Mouse (Mus musculus): ENCODE results near the gene Eya2. TPM values are rescaled to one million over a fixed set of nuclear protein-coding genes. Genes with fewer than 3 reads are reported as not detected.
A peak's percentile ranks its signal among the peaks of the same experiment; 100 is the strongest.

Eya2 gene
- polyA plus RNA-seq, 1 experiment from 2014 or later: not detected

GRCm38 (mm10) chr2:165563298-165564058 lies 31.4 kb upstream of the Eya2 start:
- peaks cover 48% of the 10 kb centered on the region for H3K27me3 ChIP-seq
- H3K27ac ChIP-seq (replicated peaks): no peak overlapping the region
- H3K4me1 ChIP-seq (replicated peaks): peaks cover 4% of the 10 kb centered on the region
- peak overlapping the region; percentile 44 for H3K4me2 ChIP-seq
- H3K9ac ChIP-seq: no peak overlapping the region
- no peaks in the 10 kb centered on the region for H3K9me3 ChIP-seq (replicated peaks)
- 2% methylated on average over 51 of the region's 52 CpGs for WGBS (ENCODE audit: insufficient replicate concordance)
- peak overlapping the region; percentile 22; the same call in 1 of the 2 replicates for H3K4me3 ChIP-seq (replicated peaks)
- no peaks in the 10 kb centered on the region for H3K36me3 ChIP-seq (replicated peaks)
- ATAC-seq (ENCODE audit: insufficient read depth): no peak

DNA sequence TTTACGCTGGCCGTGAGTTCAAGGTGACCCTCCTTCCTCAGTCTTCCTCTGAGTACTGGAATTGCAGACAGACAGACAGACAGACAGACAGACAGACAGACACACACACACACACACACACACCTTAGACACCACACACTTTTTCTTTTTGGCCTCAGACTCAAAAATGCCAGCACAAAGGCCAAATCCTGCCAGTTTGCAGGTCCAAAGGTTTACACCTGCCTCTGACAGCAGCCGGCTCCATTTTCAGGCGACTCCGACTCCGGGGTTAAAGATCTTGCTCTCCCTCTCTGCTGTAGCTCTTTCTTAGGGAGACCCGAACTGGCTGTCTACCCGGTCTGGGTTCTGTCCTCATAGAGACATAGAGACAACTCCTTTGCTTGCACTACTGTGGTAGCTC lies 30.7 kb upstream of the Eya2 start:
- peaks cover 4% of the 10 kb centered on the region for H3K4me1 ChIP-seq (replicated peaks)
- H3K27ac ChIP-seq (replicated peaks): no peak overlapping the region
- no peak for ATAC-seq (ENCODE audit: insufficient read depth)
- H3K9me3 ChIP-seq (replicated peaks): no peaks in the 10 kb centered on the region
- H3K36me3 ChIP-seq (replicated peaks): no peaks in the 10 kb centered on the region
- no peak overlapping the region for H3K4me2 ChIP-seq
- H3K9ac ChIP-seq: no peak overlapping the region
- 64% methylated on average over 8 of the region's 8 CpGs for WGBS (ENCODE audit: insufficient replicate concordance)
- no peak overlapping the region for H3K4me3 ChIP-seq (replicated peaks)
- H3K27me3 ChIP-seq: peaks cover 48% of the 10 kb centered on the region

GRCm38 (mm10) chr2:165564620-165565019 lies 30.2 kb upstream of the Eya2 start:
- H3K4me2 ChIP-seq: no peak overlapping the region
- H3K27me3 ChIP-seq: peaks cover 48% of the 10 kb centered on the region
- ATAC-seq (ENCODE audit: insufficient read depth): no peak
- H3K4me3 ChIP-seq (replicated peaks): no peak overlapping the region
- H3K36me3 ChIP-seq (replicated peaks): no peaks in the 10 kb centered on the region
- H3K4me1 ChIP-seq (replicated peaks): peaks cover 4% of the 10 kb centered on the region
- WGBS (ENCODE audit: insufficient replicate concordance): 53% methylated on average over 6 of the region's 6 CpGs
- H3K27ac ChIP-seq (replicated peaks): no peak overlapping the region
- no peaks in the 10 kb centered on the region for H3K9me3 ChIP-seq (replicated peaks)
- H3K9ac ChIP-seq: no peak overlapping the region

DNA sequence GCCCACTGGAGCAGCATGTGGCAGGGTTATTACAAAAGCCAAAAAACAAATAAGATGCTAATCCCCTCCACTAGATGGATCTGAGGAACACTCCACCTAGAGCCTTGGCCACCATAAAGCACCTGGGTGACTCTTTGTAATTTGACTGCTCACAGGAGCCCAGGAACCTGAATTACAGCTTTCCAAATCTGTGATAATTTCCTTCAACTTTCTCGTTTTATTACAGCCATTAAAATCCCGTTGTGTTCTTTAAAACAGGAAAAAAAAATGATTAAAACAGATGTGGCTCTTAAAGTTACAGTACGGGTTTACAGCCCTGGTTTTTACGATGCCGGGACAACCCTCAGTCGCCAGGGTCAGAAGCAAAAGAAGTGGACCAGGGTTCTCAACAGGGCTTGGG lies 27.9 kb upstream of the Eya2 start:
- 60% methylated on average over 6 of the region's 6 CpGs for WGBS (ENCODE audit: insufficient replicate concordance)
- ATAC-seq (ENCODE audit: insufficient read depth): no peak
- Histone ChIP-seq H3K36me3 (replicated peaks) (no peaks in the 10 kb centered on the region), H3K9ac (no peak overlapping the region), H3K27ac (replicated peaks) (no peak overlapping the region), H3K9me3 (replicated peaks) (no peaks in the 10 kb centered on the region), H3K27me3 (peaks cover 38% of the 10 kb centered on the region), H3K4me3 (replicated peaks) (no peak overlapping the region), H3K4me1 (replicated peaks) (peaks cover 4% of the 10 kb centered on the region), H3K4me2 (no peak overlapping the region)

DNA sequence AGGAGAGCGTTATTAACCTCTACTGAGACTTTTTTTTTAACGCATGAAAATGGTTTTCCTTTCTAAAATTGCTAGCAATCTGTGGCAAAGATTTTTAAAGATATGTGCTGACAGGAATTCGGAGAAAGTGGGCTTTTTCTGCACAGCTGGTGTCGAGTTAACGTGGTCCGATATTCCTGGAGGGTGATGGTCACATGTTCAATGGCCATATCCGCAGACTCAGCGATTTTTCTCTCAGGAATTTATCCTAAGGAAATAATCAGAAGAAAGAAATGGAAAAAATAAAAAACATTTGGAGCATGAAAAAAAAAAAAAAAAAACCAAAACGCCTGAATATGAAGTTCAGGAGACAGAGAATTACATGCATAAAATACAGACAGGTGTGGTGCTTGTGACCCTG lies 27.0 kb upstream of the Eya2 start:
- peaks cover 31% of the 10 kb centered on the region for H3K27me3 ChIP-seq
- H3K4me2 ChIP-seq: no peak overlapping the region
- peaks cover 4% of the 10 kb centered on the region for H3K4me1 ChIP-seq (replicated peaks)
- 61% methylated on average over 9 of the region's 9 CpGs for WGBS (ENCODE audit: insufficient replicate concordance)
- H3K27ac ChIP-seq (replicated peaks): no peak overlapping the region
- H3K9ac ChIP-seq: no peak overlapping the region
- no peak for ATAC-seq (ENCODE audit: insufficient read depth)
- no peaks in the 10 kb centered on the region for H3K36me3 ChIP-seq (replicated peaks)
- H3K9me3 ChIP-seq (replicated peaks): no peaks in the 10 kb centered on the region
- no peak overlapping the region for H3K4me3 ChIP-seq (replicated peaks)

DNA sequence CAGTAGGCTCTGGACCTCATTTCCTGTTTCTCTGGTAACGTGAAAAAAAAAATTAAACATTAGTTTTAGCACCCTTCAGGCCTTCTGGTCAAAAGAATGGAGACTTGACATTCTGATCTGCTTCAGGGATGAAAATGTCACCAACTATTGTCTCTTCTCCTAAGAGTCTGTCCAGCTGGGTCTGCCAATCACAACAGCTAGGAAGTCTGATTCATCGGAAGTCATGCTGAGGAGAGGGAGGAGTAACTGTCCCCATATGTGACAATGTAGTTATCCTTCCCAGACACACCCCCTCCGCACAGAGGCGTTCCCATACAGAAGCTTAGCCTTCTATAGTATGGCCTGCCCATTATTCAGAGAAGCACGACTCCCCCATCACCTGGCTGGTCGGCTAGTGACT lies 25.9 kb upstream of the Eya2 start:
- 68% methylated on average over 6 of the region's 6 CpGs for WGBS (ENCODE audit: insufficient replicate concordance)
- Histone ChIP-seq H3K27ac (replicated peaks) (no peak overlapping the region), H3K9me3 (replicated peaks) (no peaks in the 10 kb centered on the region), H3K9ac (no peak overlapping the region), H3K4me2 (no peak overlapping the region), H3K4me3 (replicated peaks) (no peak overlapping the region), H3K36me3 (replicated peaks) (no peaks in the 10 kb centered on the region), H3K27me3 (peaks cover 20% of the 10 kb centered on the region), H3K4me1 (replicated peaks) (no peaks in the 10 kb centered on the region)
- no peak for ATAC-seq (ENCODE audit: insufficient read depth)

- ATAC-seq (ENCODE audit: insufficient read depth): no peak
- H3K4me2 ChIP-seq: no peak overlapping the region
- no peaks in the 10 kb centered on the region for H3K27me3 ChIP-seq
- H3K4me1 ChIP-seq (replicated peaks): no peaks in the 10 kb centered on the region
- WGBS (ENCODE audit: insufficient replicate concordance): 28% methylated on average over 4 of the region's 4 CpGs
- H3K9ac ChIP-seq: no peak overlapping the region
- H3K9me3 ChIP-seq (replicated peaks): no peaks in the 10 kb centered on the region
- H3K27ac ChIP-seq (replicated peaks): no peak overlapping the region
- H3K4me3 ChIP-seq (replicated peaks): no peak overlapping the region
- no peaks in the 10 kb centered on the region for H3K36me3 ChIP-seq (replicated peaks)
Observed at GRCm38 (mm10) chr2:165571216-165571778, 23.5 kb upstream of the Eya2 start.

DNA sequence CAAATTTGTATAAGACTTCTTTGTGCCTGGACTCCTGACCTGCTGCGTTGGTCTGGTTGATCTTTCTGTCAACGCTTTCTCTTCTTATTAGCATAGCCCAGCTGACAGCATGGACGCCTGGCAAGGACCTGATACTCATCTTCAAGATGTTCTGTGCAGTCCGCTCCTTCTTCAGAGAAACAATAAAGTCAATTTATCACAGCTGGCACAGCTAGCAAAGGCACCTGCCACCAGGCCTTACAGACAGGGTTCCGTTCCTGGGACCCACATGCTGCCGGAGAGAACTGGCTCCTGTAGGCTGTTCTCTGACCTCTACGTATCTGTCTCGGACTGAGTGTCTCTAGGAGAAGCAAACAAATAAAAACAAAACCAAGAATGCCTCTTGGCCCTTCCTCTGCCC lies 11.8 kb upstream of the Eya2 start:
- ATAC-seq (ENCODE audit: insufficient read depth): no peak
- H3K27ac ChIP-seq (replicated peaks): no peak overlapping the region
- H3K4me1 ChIP-seq (replicated peaks): no peaks in the 10 kb centered on the region
- no peaks in the 10 kb centered on the region for H3K36me3 ChIP-seq (replicated peaks)
- H3K4me3 ChIP-seq (replicated peaks): no peak overlapping the region
- H3K9ac ChIP-seq: no peak overlapping the region
- H3K4me2 ChIP-seq: no peak overlapping the region
- no peaks in the 10 kb centered on the region for H3K27me3 ChIP-seq
- H3K9me3 ChIP-seq (replicated peaks): no peaks in the 10 kb centered on the region
- WGBS (ENCODE audit: insufficient replicate concordance): 70% methylated on average over 8 of the region's 8 CpGs

DNA sequence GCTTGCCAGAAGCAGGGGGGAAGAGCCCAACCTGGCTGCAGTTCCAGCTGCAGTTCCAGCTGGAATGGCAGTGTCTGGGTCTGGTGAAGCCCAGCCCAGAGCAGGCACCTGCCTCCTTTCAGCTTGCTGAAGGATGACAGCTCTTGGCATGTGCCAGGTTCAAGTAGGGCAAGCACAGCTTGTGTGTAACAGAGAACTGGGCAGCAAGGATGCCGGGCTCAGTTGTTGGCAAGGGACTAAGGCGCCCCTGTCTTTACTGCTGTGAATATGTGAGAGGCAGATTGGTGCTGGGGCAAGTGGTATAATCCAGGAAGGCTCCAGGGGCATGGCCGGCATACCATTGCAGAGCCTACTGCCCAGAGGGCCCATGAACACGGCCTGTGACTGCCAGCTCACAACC lies 11.3 kb upstream of the Eya2 start:
- Histone ChIP-seq H3K36me3 (replicated peaks) (no peaks in the 10 kb centered on the region), H3K4me3 (replicated peaks) (no peak overlapping the region), H3K4me2 (no peak overlapping the region), H3K9ac (no peak overlapping the region), H3K27me3 (no peaks in the 10 kb centered on the region), H3K27ac (replicated peaks) (no peak overlapping the region), H3K9me3 (replicated peaks) (no peaks in the 10 kb centered on the region), H3K4me1 (replicated peaks) (no peaks in the 10 kb centered on the region)
- ATAC-seq (ENCODE audit: insufficient read depth): no peak
- WGBS (ENCODE audit: insufficient replicate concordance): 61% methylated on average over 4 of the region's 4 CpGs

GRCm38 (mm10) chr2:165584563-165584962 lies 10.3 kb upstream of the Eya2 start:
- Histone ChIP-seq H3K9me3 (replicated peaks) (no peaks in the 10 kb centered on the region), H3K9ac (no peak overlapping the region), H3K27me3 (no peaks in the 10 kb centered on the region), H3K4me3 (replicated peaks) (no peak overlapping the region), H3K27ac (replicated peaks) (no peak overlapping the region), H3K4me2 (no peak overlapping the region), H3K4me1 (replicated peaks) (no peaks in the 10 kb centered on the region), H3K36me3 (replicated peaks) (no peaks in the 10 kb centered on the region)
- WGBS (ENCODE audit: insufficient replicate concordance): 57% methylated on average over 3 of the region's 3 CpGs
- ATAC-seq (ENCODE audit: insufficient read depth): no peak

- Histone ChIP-seq H3K27ac (replicated peaks) (no peak overlapping the region), H3K4me3 (replicated peaks) (no peak overlapping the region), H3K9ac (no peak overlapping the region), H3K4me2 (no peak overlapping the region), H3K9me3 (replicated peaks) (no peaks in the 10 kb centered on the region), H3K36me3 (replicated peaks) (no peaks in the 10 kb centered on the region), H3K27me3 (peaks cover 31% of the 10 kb centered on the region), H3K4me1 (replicated peaks) (no peaks in the 10 kb centered on the region)
- no peak for ATAC-seq (ENCODE audit: insufficient read depth)
- WGBS (ENCODE audit: insufficient replicate concordance): 74% methylated on average over 16 of the region's 16 CpGs
Observed at GRCm38 (mm10) chr2:165590742-165591141, 4.1 kb upstream of the Eya2 start.

- no peak overlapping the region for H3K27ac ChIP-seq (replicated peaks)
- H3K36me3 ChIP-seq (replicated peaks): no peaks in the 10 kb centered on the region
- no peaks in the 10 kb centered on the region for H3K9me3 ChIP-seq (replicated peaks)
- peaks cover 55% of the 10 kb centered on the region for H3K27me3 ChIP-seq
- H3K4me1 ChIP-seq (replicated peaks): no peaks in the 10 kb centered on the region
- no peak for ATAC-seq (ENCODE audit: insufficient read depth)
- no peak overlapping the region for H3K9ac ChIP-seq
- no peak overlapping the region for H3K4me3 ChIP-seq (replicated peaks)
- H3K4me2 ChIP-seq: no peak overlapping the region
- 44% methylated on average over 2 of the region's 2 CpGs for WGBS (ENCODE audit: insufficient replicate concordance)
Observed at GRCm38 (mm10) chr2:165593763-165594162, 1.1 kb upstream of the Eya2 start.
